Mouse (Mus musculus): ENCODE results near the gene Map4k4.

Gene Map4k4

GRCm38 (mm10) chr1:40007962-40008471, 107.3 kb downstream of the Map4k4 start:
- DNase-seq = no peak

- no peak for DNase-seq
These were observed 112.0 kb downstream of the Map4k4 start for GRCm38 (mm10) chr1:40012696-40013095.

GRCm38 (mm10) chr1:40015066-40015678, 114.5 kb downstream of the Map4k4 start:
- DNase-seq = no peak

- DNase-seq = no peak
These were observed 120.9 kb downstream of the Map4k4 start for GRCm38 (mm10) chr1:40021617-40022016.

- DNase-seq = no peak
These were observed 121.9 kb downstream of the Map4k4 start for GRCm38 (mm10) chr1:40022472-40023135.

GRCm38 (mm10) chr1:40023206-40023605, 122.5 kb downstream of the Map4k4 start:
- no peak for DNase-seq

GRCm38 (mm10) chr1:40023748-40024147, 123.0 kb downstream of the Map4k4 start:
- DNase-seq = no peak

GRCm38 (mm10) chr1:40024554-40025320, 124.0 kb downstream of the Map4k4 start:
- DNase-seq = no peak

- DNase-seq = no peak
These were observed 124.7 kb downstream of the Map4k4 start for GRCm38 (mm10) chr1:40025416-40025815.

GRCm38 (mm10) chr1:40027116-40027620, 126.5 kb downstream of the Map4k4 start:
- no peak for DNase-seq

GRCm38 (mm10) chr1:40028207-40028998, 127.7 kb downstream of the Map4k4 start:
- no peak for DNase-seq

GRCm38 (mm10) chr1:40029597-40029996, 128.9 kb downstream of the Map4k4 start:
- DNase-seq = no peak

GRCm38 (mm10) chr1:40030287-40030975, 129.7 kb downstream of the Map4k4 start:
- no peak for DNase-seq

GRCm38 (mm10) chr1:40030976-40031356, 130.3 kb downstream of the Map4k4 start:
- no peak for DNase-seq

- DNase-seq = no peak
These were observed 130.9 kb downstream of the Map4k4 start for GRCm38 (mm10) chr1:40031626-40032025.

- DNase-seq = no peak
These were observed 132.6 kb downstream of the Map4k4 start for GRCm38 (mm10) chr1:40033315-40033714.

GRCm38 (mm10) chr1:40033743-40034420, 133.2 kb downstream of the Map4k4 start:
- DNase-seq = no peak

- no peak for DNase-seq
These were observed 137.1 kb downstream of the Map4k4 start for GRCm38 (mm10) chr1:40037831-40038230.

- DNase-seq = no peak
These were observed 145.0 kb downstream of the Map4k4 start for GRCm38 (mm10) chr1:40045686-40046085.

GRCm38 (mm10) chr1:40046600-40046999, 145.9 kb downstream of the Map4k4 start:
- DNase-seq = no peak

- DNase-seq = no peak
These were observed 150.4 kb downstream of the Map4k4 start for GRCm38 (mm10) chr1:40051157-40051556.

All from kidney, postnatal 4 days (tissue).